Mouse (Mus musculus) intestine, embryonic 16.5 days (tissue): ENCODE data around the gene Gse1. TPM values are rescaled to one million over a fixed set of nuclear protein-coding genes. Genes with fewer than 3 reads are reported as not detected.

Source experiments
- ATAC-seq: fragments of 200-750 bp; cut with Nextera tagmentation; 2 replicates; pipeline ENCODE4 v1.8.0; 2017; ENCODE audit warnings: moderate TSS enrichment, moderate library complexity
- H3K27ac ChIP-seq: fragments of 300-500 bp; sonication (generic); 2 replicates; pipeline ENCODE4 v1.5.1; 2014; ENCODE audit warnings: mild to moderate bottlenecking, low read length
- H3K27me3 ChIP-seq: fragments of 300-500 bp; sonication (generic); replicated peaks from 2 replicates; pipeline ENCODE4 v1.6.1; 2014; ENCODE audit warnings: low read length, control low read depth, mixed read lengths; ENCODE audit not compliant: control insufficient read depth, insufficient read depth
- H3K36me3 ChIP-seq: fragments of 300-500 bp; sonication (generic); 2 replicates; pipeline ENCODE4 v1.6.1; 2014; ENCODE audit warnings: low read length, control low read depth; ENCODE audit not compliant: control insufficient read depth, insufficient read depth
- H3K4me1 ChIP-seq: fragments of 300-500 bp; sonication (generic); 2 replicates; pipeline ENCODE4 v1.6.1; 2014; ENCODE audit warnings: low read length, control low read depth, mixed read lengths; ENCODE audit not compliant: control insufficient read depth, insufficient read depth
- H3K4me2 ChIP-seq: fragments of 300-500 bp; sonication (generic); 2 replicates; pipeline ENCODE4 v1.6.1; 2014; ENCODE audit warnings: low read depth, low read length, control low read depth
- H3K4me3 ChIP-seq: fragments of 300-500 bp; sonication (generic); 2 replicates; pipeline ENCODE4 v1.5.1; 2014; ENCODE audit warnings: mild to moderate bottlenecking, low read length
- H3K9ac ChIP-seq: fragments of 300-500 bp; sonication (generic); 2 replicates; pipeline ENCODE4 v1.6.1; 2014; ENCODE audit warnings: low read depth, low read length
- H3K9me3 ChIP-seq: fragments of 300-500 bp; sonication (generic); 2 replicates; pipeline ENCODE4 v1.6.1; 2016; ENCODE audit warnings: low read length, control low read depth; ENCODE audit not compliant: control insufficient read depth
- WGBS: fragments of 180-500 bp; shearing (Covaris S2); extraction: QIAGEN DNeasy Blood & Tissue Kit; methylation state at CpG from one replicate; pipeline ENCODE4 v1.1.7; 2014; 5-methylcytosine and 5-hydroxymethylcytosine counted together
- microRNA-seq: library from miRNA; unstranded; fragments of <30 nt; microRNA quantifications from one replicate; pipeline ENCODE4, GENCODE M21; 2016
- polyA plus RNA-seq: library from polyadenylated mRNA; unstranded; fragments of >200 nt; fragmentation: Nextera tagmentation; extraction: Ambion mirVana; gene quantifications from 2 replicates; pipeline ENCODE4 v1.2.1, GENCODE M21; 2015

Gse1 gene
- polyA plus RNA-seq, 1 experiment from 2014 or later = 7.3 TPM

DNA sequence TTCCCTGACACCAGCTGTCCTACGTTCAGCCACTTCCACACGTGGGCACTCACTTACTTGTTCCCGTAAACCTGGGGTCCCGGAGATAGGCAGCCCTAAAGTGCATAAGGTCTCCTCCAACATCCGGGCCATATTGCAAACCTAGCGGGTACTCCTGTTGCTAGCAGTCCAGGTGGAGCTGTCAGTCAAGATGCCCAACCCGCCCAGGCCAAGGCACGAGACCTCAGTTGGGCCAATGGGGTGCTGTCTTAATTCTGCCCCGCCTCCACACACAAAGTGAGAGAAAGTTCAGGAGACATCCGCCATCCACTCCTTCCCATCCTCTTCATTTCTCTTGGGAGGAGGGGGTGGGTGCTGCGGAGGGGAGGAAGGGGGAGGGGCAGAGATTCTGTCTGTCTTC lies 398.2 kb downstream of the Gse1 start:
- 66% methylated on average over 11 of the region's 11 CpGs for WGBS
- Histone ChIP-seq H3K36me3 (no peaks in the 10 kb centered on the region), H3K4me1 (no peaks in the 10 kb centered on the region), H3K9me3 (no peaks in the 10 kb centered on the region), H3K27me3 (no peaks in the 10 kb centered on the region), H3K4me3 (no peak overlapping the region), H3K4me2 (no peak overlapping the region), H3K9ac (no peak overlapping the region), H3K27ac (no peak overlapping the region)
- no peak for ATAC-seq

DNA sequence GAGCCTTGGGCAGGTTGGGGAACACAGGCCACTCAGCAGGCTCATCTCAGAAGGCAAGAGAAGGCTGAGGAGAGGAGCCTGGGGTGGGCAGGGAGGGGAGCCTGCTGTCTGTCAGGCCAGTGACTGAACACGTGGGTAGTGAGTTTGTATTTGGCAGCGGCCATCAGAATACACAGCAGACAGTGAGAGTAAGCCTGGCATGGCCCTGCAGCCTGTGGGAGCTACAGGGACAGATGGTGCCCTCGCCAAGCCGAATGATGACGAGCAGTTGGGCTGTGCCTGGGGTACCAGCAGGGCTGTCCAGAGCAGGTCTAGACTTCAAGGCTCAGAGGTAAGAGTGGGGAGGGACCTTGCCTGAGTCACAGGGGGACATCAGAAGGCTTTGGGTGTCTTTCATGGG lies 399.0 kb downstream of the Gse1 start:
- H3K36me3 ChIP-seq = no peaks in the 10 kb centered on the region
- 79% methylated on average over 5 of the region's 5 CpGs for WGBS
- H3K4me3 ChIP-seq = no peak overlapping the region
- no peaks in the 10 kb centered on the region for H3K9me3 ChIP-seq
- no peak overlapping the region for H3K4me2 ChIP-seq
- no peak overlapping the region for H3K9ac ChIP-seq
- no peaks in the 10 kb centered on the region for H3K27me3 ChIP-seq
- H3K27ac ChIP-seq = no peak overlapping the region
- ATAC-seq = no peak
- H3K4me1 ChIP-seq = no peaks in the 10 kb centered on the region

DNA sequence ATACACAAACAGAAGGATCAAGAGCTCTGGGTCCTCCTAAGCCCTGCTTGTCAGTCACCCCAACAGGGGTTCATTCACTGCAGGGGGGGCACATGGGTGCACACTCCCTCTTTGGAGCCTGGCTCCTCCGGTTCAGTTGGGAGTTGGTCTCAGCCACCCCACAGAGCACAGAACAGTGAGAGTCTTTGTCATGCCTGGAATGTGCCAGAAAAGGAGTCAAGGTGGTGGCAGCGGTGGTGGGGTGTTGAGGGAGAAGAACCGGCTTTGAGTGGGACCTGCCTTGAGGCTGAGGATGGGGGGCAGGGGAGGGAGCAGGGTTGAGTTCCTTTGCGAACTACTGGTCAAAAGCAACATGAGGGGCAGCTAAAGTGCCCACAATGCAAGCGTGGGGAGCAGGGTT lies 401.8 kb downstream of the Gse1 start:
- Histone ChIP-seq H3K27ac (no peak overlapping the region), H3K9me3 (0 out of 2 replicates have a peak, but pooled peaks cover 4% of the 10 kb centered on the region), H3K4me3 (no peak overlapping the region), H3K36me3 (no peaks in the 10 kb centered on the region), H3K27me3 (peaks cover under 1% of the 10 kb centered on the region; the same call in 1 of the 2 replicates), H3K9ac (no peak overlapping the region), H3K4me1 (peaks cover 8% of the 10 kb centered on the region), H3K4me2 (no peak overlapping the region)
- ATAC-seq = no peak
- 55% methylated on average over 5 of the region's 5 CpGs for WGBS

DNA sequence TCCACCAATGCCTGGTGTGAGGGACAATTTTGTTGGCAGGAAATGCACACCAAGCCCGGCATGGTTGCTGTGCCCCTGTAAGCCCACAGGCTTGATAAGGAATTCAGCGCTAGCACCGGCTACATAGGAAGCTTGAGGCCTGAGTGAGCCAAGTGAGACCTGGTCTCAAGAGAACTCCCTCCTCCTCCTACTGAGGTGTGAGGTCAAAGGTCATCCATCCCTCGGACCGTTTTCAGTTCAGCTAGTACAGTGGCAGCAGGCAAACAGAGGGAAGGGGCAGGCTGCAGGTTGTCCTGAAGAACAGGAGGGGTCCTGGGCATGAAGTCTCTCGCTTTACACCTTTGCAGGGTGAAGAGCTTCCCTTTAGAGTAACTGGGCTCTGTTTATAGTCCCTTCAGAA lies 402.6 kb downstream of the Gse1 start:
- no peak for ATAC-seq
- Histone ChIP-seq H3K27ac (no peak overlapping the region), H3K9ac (no peak overlapping the region), H3K4me1 (peaks cover 8% of the 10 kb centered on the region), H3K27me3 (peaks cover 5% of the 10 kb centered on the region; the same call in 1 of the 2 replicates), H3K4me3 (no peak overlapping the region), H3K36me3 (no peaks in the 10 kb centered on the region), H3K4me2 (no peak overlapping the region), H3K9me3 (0 out of 2 replicates have a peak, but pooled peaks cover 4% of the 10 kb centered on the region)
- 55% methylated on average over 6 of the region's 6 CpGs for WGBS

Small RNA genes lying within 50 kb of the gene (microRNA-seq; reads per million reads assigned to microRNA genes)
- not detected for gene Gm22715
- not detected for gene Mir7687

Other genes with a start within 250 kb of the Gse1 start
- 20.8 and 23.1 TPM in 2 replicates for gene Crispld2, start 236.0 kb upstream of the Gse1 start, polyA plus RNA-seq
- 40.5 and 44.7 TPM in 2 replicates for gene Zdhhc7, start 127.0 kb upstream of the Gse1 start, polyA plus RNA-seq
- 4.6 and 5.1 TPM in 2 replicates for gene 6430548M08Rik, start 114.3 kb upstream of the Gse1 start, polyA plus RNA-seq
- gene Fam92b, start 51.0 kb upstream of the Gse1 start, polyA plus RNA-seq = 0.55 and 0.67 TPM in 2 replicates